Mouse (Mus musculus) embryonic facial prominence, embryonic 12.5 days (tissue): ENCODE measurements around the gene Zfp770. TPM values are rescaled to one million over a fixed set of nuclear protein-coding genes. Genes with fewer than 3 reads are reported as not detected.

Experiments used
- microRNA-seq: library from miRNA; unstranded; fragments of <30 nt; microRNA quantifications from one replicate; pipeline ENCODE4, GENCODE M21; 2017
- polyA plus RNA-seq: library from polyadenylated mRNA; unstranded; fragments of >200 nt; fragmentation: Nextera tagmentation; extraction: Ambion mirVana; gene quantifications from 2 replicates; pipeline ENCODE4 v1.2.1, GENCODE M21; 2016

The Zfp770 gene
- polyA plus RNA-seq, 1 experiment from 2014 or later = 4.0 TPM

Small RNA genes lying within 50 kb of the gene (microRNA-seq; reads per million reads assigned to microRNA genes)
- not detected for gene Mir7002

Other genes starting within 250 kb of the Zfp770 start
- gene Gjd2, start 187.8 kb downstream of the Zfp770 start, polyA plus RNA-seq = 0.10 TPM in 1 of 2 replicates, not detected in the other
- gene Actc1, start 147.9 kb downstream of the Zfp770 start, polyA plus RNA-seq = 218 and 260 TPM in 2 replicates
- 51.3 and 56.8 TPM in 2 replicates for gene Aqr, start 14.4 kb downstream of the Zfp770 start, polyA plus RNA-seq